Mouse (Mus musculus): Measurements from ENCODE around the gene Brat1.

DNA sequence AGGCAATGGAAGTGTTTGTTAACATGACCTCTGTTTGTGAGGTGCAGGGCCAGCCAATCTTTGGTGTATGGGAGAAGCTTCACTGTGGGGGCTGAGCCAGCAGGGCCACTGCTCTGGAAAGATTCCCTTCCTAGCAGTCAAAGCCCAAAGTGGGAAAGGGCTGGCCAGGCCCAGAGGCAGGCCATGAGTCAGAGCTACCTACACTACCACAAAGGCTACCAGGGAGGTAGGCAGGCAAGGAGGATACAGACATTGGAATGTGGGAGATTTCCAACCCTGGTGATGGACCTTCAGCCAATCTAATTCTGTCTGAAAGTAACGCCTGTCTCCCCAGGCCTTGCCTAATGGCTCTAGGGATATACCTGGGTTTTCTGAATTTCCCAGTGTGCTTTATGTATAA is 23.9 kb upstream of the Brat1 start:
- TF ChIP-seq GATA1 (IDR thresholded peaks at IDR 0.05; ENCODE audit: low read length): no peak
- no peak for TF ChIP-seq TAL1 (IDR thresholded peaks at IDR 0.05; ENCODE audit: low read length)
